Mouse (Mus musculus) lung, postnatal 0 days (tissue): ENCODE measurements around the gene Mymk. TPM values are rescaled to one million over a fixed set of nuclear protein-coding genes. Genes with fewer than 3 reads are reported as not detected.
A peak's percentile ranks its signal among the peaks of the same experiment; 100 is the strongest.

Experiments used
- ATAC-seq: fragments of 200-750 bp; cut with Nextera tagmentation; 2 replicates; pipeline ENCODE4 v1.8.0; 2017; ENCODE audit warnings: moderate library complexity
- DNase-seq: peaks from one replicate; pipeline ENCODE4 v3.0.0-alpha.2; 2016; ENCODE audit warnings: low spot score
- H3K27ac ChIP-seq: fragments of 300-500 bp; sonication (generic); 2 replicates; pipeline ENCODE4 v1.5.1; 2014; ENCODE audit warnings: antibody characterized with exemption, mild to moderate bottlenecking, low read length, mixed read lengths
- H3K27me3 ChIP-seq: fragments of 300-500 bp; sonication (generic); replicated peaks from 2 replicates; pipeline ENCODE4 v1.6.1; 2014; ENCODE audit warnings: low read length, mixed read lengths; ENCODE audit not compliant: insufficient read depth
- H3K36me3 ChIP-seq: fragments of 300-500 bp; sonication (generic); 2 replicates; pipeline ENCODE4 v1.6.1; 2014; ENCODE audit warnings: low read length, mixed read lengths; ENCODE audit not compliant: insufficient read depth
- H3K4me1 ChIP-seq: fragments of 300-500 bp; sonication (generic); 2 replicates; pipeline ENCODE4 v1.6.1; 2014; ENCODE audit warnings: antibody characterized with exemption, low read depth, low read length, mixed read lengths; ENCODE audit not compliant: insufficient read depth
- H3K4me2 ChIP-seq: fragments of 300-500 bp; sonication (generic); replicated peaks from 2 replicates; pipeline ENCODE4 v1.6.1; 2014; ENCODE audit warnings: low read depth, mild to moderate bottlenecking, low read length, moderate library complexity, mixed read lengths
- H3K4me3 ChIP-seq: fragments of 300-500 bp; sonication (generic); 2 replicates; pipeline ENCODE4 v1.5.1; 2014; ENCODE audit warnings: low read depth, low read length
- H3K9ac ChIP-seq: fragments of 300-500 bp; sonication (generic); replicated peaks from 2 replicates; pipeline ENCODE4 v1.6.1; 2014; ENCODE audit warnings: low read depth, mild to moderate bottlenecking
- H3K9me3 ChIP-seq: fragments of 300-500 bp; sonication (generic); 2 replicates; pipeline ENCODE4 v1.6.1; 2016; ENCODE audit warnings: low read length, mixed read lengths
- CTCF ChIP-seq: IDR thresholded peaks from 2 replicates; pipeline ENCODE4 v1.5.1; 2016; ENCODE audit warnings: antibody characterized with exemption, mild to moderate bottlenecking
- EP300 ChIP-seq: IDR thresholded peaks from 2 replicates; pipeline ENCODE4 v1.6.1; 2016; ENCODE audit warnings: antibody characterized with exemption, mild to moderate bottlenecking, control low read depth
- WGBS: fragments of 180-500 bp; shearing (Covaris S2); extraction: QIAGEN DNeasy Blood & Tissue Kit; methylation state at CpG from one replicate; pipeline ENCODE4 v1.1.7; 2014; 5-methylcytosine and 5-hydroxymethylcytosine counted together
- polyA plus RNA-seq: library from polyadenylated mRNA; unstranded; fragments of >200 nt; fragmentation: Nextera tagmentation; extraction: Ambion mirVana; gene quantifications from 2 replicates; pipeline ENCODE4 v1.2.1, GENCODE M21; 2015

Mymk gene
- polyA plus RNA-seq, 1 experiment from 2014 or later: 0.76 TPM

DNA sequence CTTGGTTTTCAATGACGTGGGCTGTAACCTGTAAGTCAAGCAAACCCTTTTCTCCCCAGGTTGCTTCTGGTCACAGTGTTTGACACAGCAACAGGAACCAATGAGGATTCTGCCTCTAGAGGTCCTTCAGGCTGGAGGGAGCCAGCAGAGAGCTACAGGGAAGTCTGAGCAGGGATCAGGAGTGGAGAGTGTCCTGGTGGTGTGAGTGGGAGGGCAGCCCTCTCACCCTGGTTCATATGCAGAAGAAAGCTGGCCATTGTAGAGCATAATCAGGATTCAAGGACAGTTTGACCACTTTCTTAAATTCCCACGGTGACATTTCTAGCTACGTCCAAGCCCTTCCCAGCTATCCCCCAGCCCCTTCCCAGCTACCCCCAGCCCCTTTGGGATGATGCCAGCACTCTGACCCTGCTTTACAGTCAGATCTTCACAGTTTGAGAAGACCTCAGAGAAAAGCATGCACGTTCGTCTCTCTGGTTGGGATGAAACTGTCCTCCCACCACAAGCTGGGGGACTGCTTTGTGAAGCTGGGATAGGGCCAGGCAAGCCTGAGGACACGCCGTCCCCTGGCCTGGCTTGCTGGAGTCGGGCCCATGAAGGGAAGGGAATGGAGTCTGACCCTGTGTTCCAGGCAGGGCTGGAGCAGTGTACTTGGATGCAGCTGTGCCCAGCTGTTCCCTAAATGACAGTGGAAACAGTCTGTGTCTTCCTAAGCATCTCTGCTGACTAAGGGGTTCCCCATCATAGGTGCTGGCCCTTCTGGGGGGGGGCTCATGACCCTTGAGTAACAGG is 25.8 kb downstream of the Mymk start:
- no peaks in the 10 kb centered on the region for H3K9me3 ChIP-seq
- 54% methylated on average over 8 of the region's 8 CpGs for WGBS
- ATAC-seq: peak; percentile 91
- no peak overlapping the region for H3K9ac ChIP-seq
- TF ChIP-seq EP300: peak; percentile 94
- 0 out of 2 replicates have a peak, but pooled peaks have one; percentile 6 for TF ChIP-seq CTCF
- peak; percentile 93 for DNase-seq
- no peak overlapping the region for H3K4me2 ChIP-seq
- no peaks in the 10 kb centered on the region for H3K27me3 ChIP-seq
- no peaks in the 10 kb centered on the region for H3K4me1 ChIP-seq
- H3K4me3 ChIP-seq: no peak overlapping the region
- peak overlapping the region; percentile 91 for H3K27ac ChIP-seq
- no peaks in the 10 kb centered on the region for H3K36me3 ChIP-seq

DNA sequence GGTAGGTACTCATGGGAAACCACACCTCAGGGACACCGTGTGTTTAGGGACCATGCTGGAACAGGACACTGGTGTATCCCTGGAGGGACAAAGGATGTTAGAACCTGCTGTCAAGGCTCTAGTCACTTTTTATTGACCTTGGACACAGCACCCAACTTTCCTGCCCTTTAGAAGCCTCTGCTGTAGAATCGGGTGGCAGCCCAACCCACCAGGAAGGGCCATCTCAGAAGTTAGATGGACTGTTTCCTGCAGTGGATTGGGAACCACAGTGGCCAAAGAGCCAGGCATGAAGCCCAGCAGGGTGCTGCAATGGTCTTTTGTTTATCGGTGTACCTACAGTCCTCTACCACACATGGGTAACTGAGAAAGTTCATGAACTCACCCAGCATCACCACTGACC is 27.3 kb downstream of the Mymk start:
- DNase-seq (no peak), ATAC-seq (no peak)
- H3K4me3 ChIP-seq: no peak overlapping the region
- H3K27me3 ChIP-seq: no peaks in the 10 kb centered on the region
- no peak overlapping the region for H3K4me2 ChIP-seq
- H3K9me3 ChIP-seq: no peaks in the 10 kb centered on the region
- no peak for TF ChIP-seq EP300
- TF ChIP-seq CTCF: no peak
- 0 out of 2 replicates have a peak overlapping the region, but pooled peaks have one; percentile 38 for H3K27ac ChIP-seq
- no peaks in the 10 kb centered on the region for H3K4me1 ChIP-seq
- no peak overlapping the region for H3K9ac ChIP-seq
- no peaks in the 10 kb centered on the region for H3K36me3 ChIP-seq
- WGBS: 60% methylated on average over 3 of the region's 3 CpGs

DNA sequence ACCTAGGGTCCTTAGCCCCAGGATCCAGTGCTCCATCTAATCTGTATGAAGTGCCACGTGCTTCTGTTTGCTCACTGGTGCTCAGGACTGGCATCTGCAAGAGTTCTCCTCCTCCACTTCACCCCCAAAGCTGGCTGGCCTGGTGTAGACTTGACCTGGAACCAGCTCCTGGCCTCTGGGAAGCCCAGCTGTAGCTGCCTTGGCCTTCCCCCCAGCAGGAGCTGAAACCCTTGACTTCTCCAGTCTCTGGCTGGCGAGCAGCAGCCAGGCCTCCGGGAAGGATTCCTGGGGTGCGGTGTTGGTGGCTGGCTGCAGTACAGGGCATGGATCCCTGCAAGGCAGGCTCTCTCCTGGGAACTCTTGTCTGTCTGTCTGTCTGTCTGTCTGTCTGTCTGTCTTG is 27.8 kb downstream of the Mymk start:
- H3K4me3 ChIP-seq: no peak overlapping the region
- no peaks in the 10 kb centered on the region for H3K4me1 ChIP-seq
- H3K9ac ChIP-seq: no peak overlapping the region
- DNase-seq (peak; percentile 46), ATAC-seq (peak; percentile 6; the same call in 1 of the 2 replicates)
- no peaks in the 10 kb centered on the region for H3K36me3 ChIP-seq
- H3K27me3 ChIP-seq: no peaks in the 10 kb centered on the region
- WGBS: 52% methylated on average over 4 of the region's 4 CpGs
- H3K9me3 ChIP-seq: no peaks in the 10 kb centered on the region
- H3K4me2 ChIP-seq: no peak overlapping the region
- TF ChIP-seq EP300 (no peak), CTCF (no peak)
- peak overlapping the region; percentile 38; the same call in 1 of the 2 replicates for H3K27ac ChIP-seq

DNA sequence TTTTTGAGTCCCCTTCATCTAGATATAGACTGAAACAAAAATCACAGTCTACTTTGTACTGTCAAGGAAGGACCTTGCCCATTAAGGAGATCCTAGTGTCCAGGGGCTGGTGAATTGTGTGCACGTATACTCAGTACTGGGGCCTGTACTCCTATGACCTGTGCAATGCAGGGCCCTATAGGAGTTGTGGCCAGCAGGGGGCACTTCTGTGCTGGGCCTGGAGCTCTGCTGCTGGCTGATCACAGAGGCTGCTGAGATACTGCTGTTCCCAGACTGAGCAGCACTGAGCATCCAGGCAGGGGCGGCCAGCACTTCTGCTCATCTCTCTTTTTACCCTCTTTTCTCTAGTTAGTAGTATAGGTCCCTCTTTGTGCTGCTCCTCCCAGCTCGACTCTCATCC is 28.5 kb downstream of the Mymk start:
- WGBS: 27% methylated on average over 3 of the region's 3 CpGs

DNA sequence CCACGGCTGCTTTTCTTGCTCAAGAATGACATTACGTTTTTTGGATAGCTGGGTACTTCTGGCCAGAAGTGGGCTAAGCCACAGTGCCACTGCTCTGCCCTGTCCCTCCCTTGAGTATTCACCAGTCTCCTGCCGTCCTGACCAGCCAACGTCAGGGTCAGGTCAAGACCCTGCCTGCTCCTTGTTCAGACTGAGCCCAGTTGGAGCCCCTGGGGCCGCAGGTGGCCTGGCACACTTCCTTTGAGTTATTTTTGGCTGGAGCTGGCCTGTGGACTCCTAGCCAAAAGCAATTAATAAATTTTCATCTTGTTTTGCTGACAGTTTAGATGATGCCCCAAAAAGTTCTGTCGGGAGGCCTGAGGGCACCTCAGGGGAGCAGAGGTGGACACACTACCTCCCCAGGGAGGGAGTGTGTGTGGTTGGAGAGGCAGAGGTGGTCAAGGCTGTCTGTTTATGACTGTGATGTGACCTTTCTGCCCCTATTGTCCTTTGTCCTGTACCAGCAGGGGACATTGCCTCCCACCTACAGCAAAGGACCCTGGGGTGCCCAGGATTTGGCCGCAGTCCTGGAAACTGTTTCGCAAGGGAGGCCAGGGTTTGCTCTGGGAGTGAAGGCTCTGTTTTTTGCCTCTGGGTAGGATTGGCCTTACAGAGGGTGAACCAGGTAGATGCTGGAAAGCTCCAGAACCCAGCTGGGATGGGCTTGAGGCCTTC is 29.7 kb downstream of the Mymk start:
- TF ChIP-seq EP300 (no peak), CTCF (no peak)
- WGBS: 68% methylated on average over 8 of the region's 8 CpGs
- Histone ChIP-seq H3K4me3 (no peak overlapping the region), H3K4me2 (no peak overlapping the region), H3K27me3 (no peaks in the 10 kb centered on the region), H3K4me1 (no peaks in the 10 kb centered on the region), H3K27ac (no peak overlapping the region), H3K36me3 (no peaks in the 10 kb centered on the region), H3K9me3 (no peaks in the 10 kb centered on the region), H3K9ac (no peak overlapping the region)
- ATAC-seq: no peak
- DNase-seq: no peak

More for the DNA sequence above, 28.5 kb downstream of the Mymk start:
- peak; percentile 78 for ATAC-seq
- H3K9ac ChIP-seq: no peak overlapping the region
- H3K27me3 ChIP-seq: no peaks in the 10 kb centered on the region
- no peaks in the 10 kb centered on the region for H3K9me3 ChIP-seq
- 0 out of 2 replicates have a peak overlapping the region, but pooled peaks have one; percentile 38 for H3K27ac ChIP-seq
- no peak overlapping the region for H3K4me2 ChIP-seq
- no peaks in the 10 kb centered on the region for H3K36me3 ChIP-seq
- H3K4me3 ChIP-seq: no peak overlapping the region
- H3K4me1 ChIP-seq: no peaks in the 10 kb centered on the region
- no peak for TF ChIP-seq EP300
- peak; percentile 96 for TF ChIP-seq CTCF
- peak; percentile 89 for DNase-seq

DNA sequence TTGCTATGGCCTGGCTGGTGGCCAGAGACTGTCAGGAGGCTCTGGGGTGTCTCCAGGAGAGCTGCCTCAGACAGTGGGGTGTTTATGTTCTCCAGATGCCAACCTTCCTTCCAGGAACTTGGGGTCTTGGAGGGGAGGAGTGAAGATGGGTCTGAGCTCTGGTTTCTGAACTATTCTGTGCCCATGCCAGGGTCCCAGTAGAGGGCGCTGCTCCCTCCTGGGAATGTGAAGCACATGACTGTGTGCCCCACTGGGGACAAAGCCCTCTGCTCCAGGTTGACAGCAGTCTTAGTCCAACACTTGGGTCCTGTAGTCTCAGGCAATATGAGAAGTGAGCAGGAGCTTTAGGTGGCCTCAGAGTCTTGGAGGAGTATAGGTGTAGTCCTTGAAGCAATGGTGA is 32.7 kb downstream of the Mymk start:
- Histone ChIP-seq H3K4me1 (no peaks in the 10 kb centered on the region), H3K36me3 (no peaks in the 10 kb centered on the region), H3K27ac (no peak overlapping the region), H3K9ac (no peak overlapping the region), H3K4me3 (no peak overlapping the region), H3K4me2 (no peak overlapping the region), H3K27me3 (no peaks in the 10 kb centered on the region), H3K9me3 (no peaks in the 10 kb centered on the region)
- no peak for DNase-seq
- no peak for ATAC-seq
- no peak for TF ChIP-seq EP300
- TF ChIP-seq CTCF: peak; percentile 53
- 23% methylated on average over 1 of the region's 1 CpGs for WGBS
